Mouse (Mus musculus) CH12.LX (cell line): ENCODE results near the gene Unc5cl. TPM values are rescaled to one million over a fixed set of nuclear protein-coding genes. Genes with fewer than 3 reads are reported as not detected.

ENCODE experiments used
- DNase-seq: peaks from one replicate; pipeline ENCODE4 v3.0.0-alpha.2; 2013; ENCODE audit errors: extremely low read depth
- H3K27ac ChIP-seq: 2 replicates; pipeline ENCODE4 v1.5.1; 2012; ENCODE audit warnings: low read depth, mild to moderate bottlenecking, control low read depth, moderate library complexity; ENCODE audit not compliant: insufficient read depth
- H3K27me3 ChIP-seq: replicated peaks from 2 replicates; pipeline ENCODE3; 2012; ENCODE audit warnings: inconsistent platforms
- H3K36me3 ChIP-seq, 2 experiments: replicated peaks in 1 of 2; 2 replicates each; pipeline versions ENCODE3 to v1.6.1; 2012; ENCODE audit warnings: inconsistent platforms in 1 of 2, low read length in 1 of 2, mild to moderate bottlenecking in 1 of 2, mixed read lengths in 1 of 2, moderate library complexity in 1 of 2; ENCODE audit not compliant: control insufficient read depth in 1 of 2, insufficient read depth in 1 of 2
- H3K4me1 ChIP-seq, 2 experiments: 2 replicates each; pipeline ENCODE4 v1.6.1; 2012; ENCODE audit warnings: inconsistent platforms in 1 of 2, moderate library complexity in 1 of 2; ENCODE audit not compliant: insufficient read depth in 2 of 2, control insufficient read depth in 1 of 2
- H3K4me2 ChIP-seq: 2 replicates; pipeline ENCODE4 v1.6.1; 2012; ENCODE audit warnings: low read depth, mild to moderate bottlenecking, control low read depth; ENCODE audit not compliant: poor library complexity, insufficient read depth, severe bottlenecking
- H3K4me3 ChIP-seq, 3 experiments: fragments of 150-350 bp in 1 of 3; sonication (generic) in 1 of 3; replicated peaks in 1 of 3; 2 replicates each; pipeline versions ENCODE3 to v1.5.1; 2011 to 2012; ENCODE audit warnings: low read depth in 2 of 3, low read length in 2 of 3, mild to moderate bottlenecking in 2 of 3, moderate library complexity in 2 of 3, control low read depth in 1 of 3, improper control_type of control experiment in 1 of 3, inconsistent platforms in 1 of 3, mixed read lengths in 1 of 3; ENCODE audit not compliant: poor library complexity in 1 of 3
- H3K79me2 ChIP-seq: replicated peaks from 2 replicates; pipeline ENCODE4 v1.6.1; 2012; ENCODE audit warnings: mild to moderate bottlenecking, moderate library complexity; ENCODE audit not compliant: control insufficient read depth, poor library complexity, insufficient read depth, severe bottlenecking; ENCODE audit errors: extremely low read depth
- H3K9ac ChIP-seq: 2 replicates; pipeline ENCODE4 v1.6.1; 2012; ENCODE audit warnings: low read depth, mild to moderate bottlenecking, control low read depth, moderate library complexity; ENCODE audit not compliant: insufficient read depth
- H3K9me3 ChIP-seq: replicated peaks from 2 replicates; pipeline ENCODE3; 2012; ENCODE audit warnings: low read length, inconsistent platforms, mixed read lengths
- BHLHE40 ChIP-seq: IDR thresholded peaks from 2 replicates; pipeline ENCODE4 v1.6.1; 2011; ENCODE audit warnings: mild to moderate bottlenecking, low read depth, low read length, improper control_type of control experiment
- CHD1 ChIP-seq: IDR thresholded peaks from 2 replicates; pipeline ENCODE4 v1.6.1; 2012; ENCODE audit warnings: low read depth, low read length, improper control_type of control experiment, inconsistent platforms
- CTCF ChIP-seq, 2 experiments: IDR thresholded peaks in 1 of 2; conservative IDR thresholded peaks in 1 of 2; 2 replicates each; pipeline ENCODE4 v1.5.1; 2011 to 2012; ENCODE audit warnings: low read depth in 2 of 2, low read length in 2 of 2, improper control_type of control experiment in 1 of 2, inconsistent platforms in 1 of 2, mild to moderate bottlenecking in 1 of 2, moderate library complexity in 1 of 2
- E2F4 ChIP-seq: IDR thresholded peaks from 2 replicates; pipeline ENCODE4 v1.6.1; 2011; ENCODE audit warnings: low read depth, low read length, improper control_type of control experiment; ENCODE audit not compliant: insufficient replicate concordance
- ELF1 ChIP-seq: IDR thresholded peaks from 2 replicates; pipeline ENCODE4 v1.6.1; 2014; ENCODE audit warnings: low read depth, mild to moderate bottlenecking, inconsistent platforms, low read length, improper control_type of control experiment
- ETS1 ChIP-seq: conservative IDR thresholded peaks from 2 replicates; pipeline ENCODE4 v1.6.1; 2012; ENCODE audit warnings: low read depth, mild to moderate bottlenecking, inconsistent platforms, low read length, improper control_type of control experiment, moderate library complexity
- HCFC1 ChIP-seq: IDR thresholded peaks from 2 replicates; pipeline ENCODE4 v1.6.1; 2012; ENCODE audit warnings: low read depth, mild to moderate bottlenecking, inconsistent platforms, low read length, improper control_type of control experiment
- IRF4 ChIP-seq: IDR thresholded peaks from 2 replicates; pipeline ENCODE4 v1.6.1; 2014; ENCODE audit warnings: low read depth, mild to moderate bottlenecking, inconsistent platforms, low read length, improper control_type of control experiment
- JUN ChIP-seq: IDR thresholded peaks from 2 replicates; pipeline ENCODE4 v1.6.1; 2011; ENCODE audit warnings: low read depth, mild to moderate bottlenecking, low read length, improper control_type of control experiment, moderate library complexity; ENCODE audit not compliant: insufficient read depth
- JUND ChIP-seq: conservative IDR thresholded peaks from 2 replicates; pipeline ENCODE4 v1.6.1; 2011; ENCODE audit warnings: low read depth, low read length, improper control_type of control experiment
- MAFK ChIP-seq: IDR thresholded peaks from 2 replicates; pipeline ENCODE4 v1.6.1; 2011; ENCODE audit warnings: low read length, improper control_type of control experiment; ENCODE audit not compliant: insufficient replicate concordance
- MEF2A ChIP-seq: IDR thresholded peaks from 2 replicates; pipeline ENCODE4 v1.6.1; 2014; ENCODE audit warnings: low read depth, mild to moderate bottlenecking, inconsistent platforms, low read length, improper control_type of control experiment, borderline replicate concordance
- NELFE ChIP-seq: IDR thresholded peaks from 2 replicates; pipeline ENCODE4 v1.6.1; 2011; ENCODE audit warnings: low read depth, low read length, improper control_type of control experiment
- POLR2A ChIP-seq: IDR thresholded peaks from 2 replicates; pipeline ENCODE4 v1.6.1; 2011; ENCODE audit warnings: low read depth, mild to moderate bottlenecking, improper control_type of control experiment, low read length
- RAD21 ChIP-seq: IDR thresholded peaks from 2 replicates; pipeline ENCODE4 v1.6.1; 2011; ENCODE audit warnings: low read depth, mild to moderate bottlenecking, low read length, improper control_type of control experiment, moderate library complexity
- RCOR1 ChIP-seq: conservative IDR thresholded peaks from 2 replicates; pipeline ENCODE4 v1.6.1; 2012; ENCODE audit warnings: low read depth, mild to moderate bottlenecking, inconsistent platforms, low read length, improper control_type of control experiment
- SIN3A ChIP-seq: IDR thresholded peaks from 2 replicates; pipeline ENCODE4 v1.6.1; 2012; ENCODE audit warnings: low read length, improper control_type of control experiment, inconsistent platforms
- SMC3 ChIP-seq: IDR thresholded peaks from 2 replicates; pipeline ENCODE4 v1.6.1; 2011; ENCODE audit warnings: low read depth, low read length, improper control_type of control experiment
- TBP ChIP-seq: conservative IDR thresholded peaks from 2 replicates; pipeline ENCODE4 v1.6.1; 2011; ENCODE audit warnings: low read depth, low read length, improper control_type of control experiment
- TCF12 ChIP-seq: IDR thresholded peaks from 2 replicates; pipeline ENCODE4 v1.6.1; 2014; ENCODE audit warnings: low read depth, mild to moderate bottlenecking, inconsistent platforms, low read length, improper control_type of control experiment
- USF1 ChIP-seq: IDR thresholded peaks from 2 replicates; pipeline ENCODE4 v1.6.1; 2014; ENCODE audit warnings: low read depth, mild to moderate bottlenecking, inconsistent platforms, low read length, improper control_type of control experiment
- ZC3H11A ChIP-seq: IDR thresholded peaks from 2 replicates; pipeline ENCODE4 v1.6.1; 2012; ENCODE audit warnings: low read depth, mild to moderate bottlenecking, inconsistent platforms, low read length, improper control_type of control experiment
- dilution Hi-C: fragments of 300-500 bp; cut with MboI; formaldehyde crosslinking; loops from 2 replicates; pipeline ENCODE4 v1.14.3; 2020; ENCODE audit warnings: low sequenced_read_pairs; ENCODE audit not compliant: extremely low pct_unique_long_range_greater_than_20kb, extremely low pct_ligation_motif_present
- in situ Hi-C: fragments of 300-500 bp; cut with MboI; formaldehyde crosslinking; loops from 3 replicates; pipeline ENCODE4 v1.14.3; 2019; ENCODE audit warnings: low sequenced_read_pairs, low pct_ligation_motif_present, low pct_unique_long_range_greater_than_20kb, mixed read lengths
- polyA plus RNA-seq: library from polyadenylated mRNA; unstranded; fragments of >175 nt; gene quantifications from 2 replicates; pipeline ENCODE4 v1.2.1, GENCODE M21; 2012; ENCODE audit warnings: low read depth; ENCODE audit not compliant: insufficient read length
- total RNA-seq, 2 experiments: library from RNA; depleted of rRNA; stranded (reverse); fragments of 300-350 nt in 1 of 2; fragments of >200 nt in 1 of 2; gene quantifications; 2 replicates each; pipeline ENCODE4 v1.2.3; 2012 to 2014

Unc5cl gene
- total and polyA plus RNA-seq, 3 experiments = 0.09 to 0.21 TPM; not detected in 1

GRCm38 (mm10) chr17:48475444-48475843, 20.7 kb downstream of the Unc5cl start:
- H3K79me2 ChIP-seq = no peaks in the 10 kb centered on the region
- no peak overlapping the region for H3K4me3 ChIP-seq
- no peak for DNase-seq
- H3K27ac ChIP-seq = no peak overlapping the region
- H3K9ac ChIP-seq = no peak overlapping the region
- H3K36me3 ChIP-seq = no peaks in the 10 kb centered on the region
- H3K9me3 ChIP-seq = no peaks in the 10 kb centered on the region
- dilution Hi-C loops (no loop called here), in situ Hi-C loops (no loop called here)
- TF ChIP-seq JUN (no peak), ELF1 (no peak), TBP (no peak), MEF2A (no peak), USF1 (no peak), SMC3 (no peak), BHLHE40 (no peak), ZC3H11A (no peak), TCF12 (no peak), POLR2A (no peak), HCFC1 (no peak)
- H3K4me2 ChIP-seq = no peak overlapping the region
- peaks cover 8% of the 10 kb centered on the region for H3K27me3 ChIP-seq
- no peaks in the 10 kb centered on the region for H3K4me1 ChIP-seq

GRCm38 (mm10) chr17:48479952-48480351, 25.3 kb downstream of the Unc5cl start:
- dilution Hi-C loops = no loop called here
- peaks cover 1% of the 10 kb centered on the region for H3K27me3 ChIP-seq
- in situ Hi-C loops = no loop called here
- DNase-seq = no peak
- no peak overlapping the region for H3K4me3 ChIP-seq
- no peaks in the 10 kb centered on the region for H3K36me3 ChIP-seq
- no peaks in the 10 kb centered on the region for H3K9me3 ChIP-seq
- no peak overlapping the region for H3K9ac ChIP-seq
- no peaks in the 10 kb centered on the region for H3K4me1 ChIP-seq
- H3K79me2 ChIP-seq = no peaks in the 10 kb centered on the region
- H3K27ac ChIP-seq = no peak overlapping the region
- H3K4me2 ChIP-seq = no peak overlapping the region
- TF ChIP-seq NELFE (no peak), RAD21 (no peak), MAFK (no peak), E2F4 (no peak), ETS1 (no peak), HCFC1 (no peak), CHD1 (no peak), CTCF (conservative IDR thresholded peaks at IDR 0.05 in 1 of 2, IDR thresholded peaks at IDR 0.05 in 1 of 2; ENCODE audit: low read depth in 2 of 2, low read length in 2 of 2) (no peak), IRF4 (no peak), TCF12 (no peak), SIN3A (no peak), JUND (no peak), RCOR1 (no peak)
